Mouse (Mus musculus) forebrain, postnatal 0 days (tissue): ENCODE results near the gene Rilpl1. TPM values are rescaled to one million over a fixed set of nuclear protein-coding genes. Genes with fewer than 3 reads are reported as not detected.
"Not testable (repeated sequence)": the region's sequence is repeated elsewhere in the genome, so short reads cannot be mapped to it uniquely, and the experiment has no call there.

Experiments used
- ATAC-seq: fragments of 200-750 bp; cut with Nextera tagmentation; 2 replicates; pipeline ENCODE4 v1.8.0; 2017; ENCODE audit warnings: mild to moderate bottlenecking, moderate library complexity
- DNase-seq: peaks from one replicate; pipeline ENCODE4 v3.0.0-alpha.2; 2015
- H3K27ac ChIP-seq: fragments of 300-500 bp; sonication (generic); 2 replicates; pipeline ENCODE4 v1.5.1; 2014; ENCODE audit warnings: low read depth, mild to moderate bottlenecking, antibody characterized with exemption, low read length, moderate library complexity, mixed read lengths
- H3K27me3 ChIP-seq: fragments of 300-500 bp; sonication (generic); 2 replicates; pipeline ENCODE4 v1.6.1; 2014; ENCODE audit warnings: mild to moderate bottlenecking, low read length, mixed read lengths; ENCODE audit not compliant: insufficient read depth
- H3K36me3 ChIP-seq: fragments of 300-500 bp; sonication (generic); 2 replicates; pipeline ENCODE4 v1.6.1; 2014; ENCODE audit warnings: mild to moderate bottlenecking, moderate library complexity; ENCODE audit not compliant: insufficient read depth
- H3K4me1 ChIP-seq: fragments of 300-500 bp; sonication (generic); 2 replicates; pipeline ENCODE4 v1.6.1; 2014; ENCODE audit warnings: antibody characterized with exemption; ENCODE audit not compliant: insufficient read depth
- H3K4me2 ChIP-seq: fragments of 300-500 bp; sonication (generic); 2 replicates; pipeline ENCODE4 v1.6.1; 2014; ENCODE audit warnings: low read depth, mild to moderate bottlenecking, moderate library complexity
- H3K4me3 ChIP-seq: fragments of 300-500 bp; sonication (generic); 2 replicates; pipeline ENCODE4 v1.5.1; 2014; ENCODE audit warnings: low read depth, low read length, mixed read lengths
- H3K9ac ChIP-seq: fragments of 300-500 bp; sonication (generic); 2 replicates; pipeline ENCODE4 v1.6.1; 2014; ENCODE audit warnings: mild to moderate bottlenecking
- H3K9me3 ChIP-seq: fragments of 300-500 bp; sonication (generic); 2 replicates; pipeline ENCODE4 v1.6.1; 2016; ENCODE audit warnings: low read length
- CTCF ChIP-seq: sonication (generic); IDR thresholded peaks from 2 replicates; pipeline ENCODE4 v1.5.1; 2016; ENCODE audit warnings: antibody characterized with exemption, control low read depth, low read depth
- WGBS: fragments of 180-500 bp; shearing (Covaris S2); extraction: QIAGEN DNeasy Blood & Tissue Kit; methylation state at CpG from one replicate; pipeline ENCODE4 v1.1.7; 2014; 5-methylcytosine and 5-hydroxymethylcytosine counted together
- polyA plus RNA-seq: library from polyadenylated mRNA; unstranded; fragments of >200 nt; fragmentation: Nextera tagmentation; extraction: Ambion mirVana; gene quantifications from 2 replicates; pipeline ENCODE4 v1.2.1, GENCODE M21; 2015
- total RNA-seq: library from RNA; depleted of rRNA; stranded (reverse); fragments of >200 nt; gene quantifications from 2 replicates; pipeline ENCODE4 v1.2.3, GENCODE M21; 2014

Gene Rilpl1
- total and polyA plus RNA-seq, 2 experiments from 2014 or later, result 10.0 to 11.8 TPM

- ATAC-seq (no peak), DNase-seq (no peak)
- Histone ChIP-seq H3K36me3 (peaks cover 37% of the 10 kb centered on the region), H3K4me1 (no peaks in the 10 kb centered on the region), H3K9ac (no peak overlapping the region), H3K4me2 (no peak overlapping the region), H3K4me3 (no peak overlapping the region), H3K27me3 (no peaks in the 10 kb centered on the region), H3K9me3 (no peaks in the 10 kb centered on the region), H3K27ac (no peak overlapping the region)
- WGBS, result 89% methylated on average over 1 of the region's 1 CpGs
- no peak for TF ChIP-seq CTCF
Observed at GRCm38 (mm10) chr5:124467766-124468165, 63.4 kb downstream of the Rilpl1 start.

- no peaks in the 10 kb centered on the region for H3K27me3 ChIP-seq
- H3K4me2 ChIP-seq, result no peak overlapping the region
- peaks cover 58% of the 10 kb centered on the region for H3K36me3 ChIP-seq
- ATAC-seq (no peak), DNase-seq (no peak)
- H3K9ac ChIP-seq, result no peak overlapping the region
- H3K4me3 ChIP-seq, result no peak overlapping the region
- H3K4me1 ChIP-seq, result no peaks in the 10 kb centered on the region
- TF ChIP-seq CTCF, result no peak
- no peak overlapping the region for H3K27ac ChIP-seq
- no peaks in the 10 kb centered on the region for H3K9me3 ChIP-seq
Observed at GRCm38 (mm10) chr5:124464905-124465304, 66.3 kb downstream of the Rilpl1 start.

- Histone ChIP-seq H3K36me3 (peaks cover 61% of the 10 kb centered on the region), H3K9ac (no peak overlapping the region), H3K4me2 (no peak overlapping the region), H3K27me3 (no peaks in the 10 kb centered on the region), H3K9me3 (no peaks in the 10 kb centered on the region), H3K4me3 (no peak overlapping the region), H3K4me1 (no peaks in the 10 kb centered on the region), H3K27ac (no peak overlapping the region)
- 87% methylated on average over 5 of the region's 5 CpGs for WGBS
- DNase-seq, result no peak
- ATAC-seq, result no peak
- no peak for TF ChIP-seq CTCF
Observed at GRCm38 (mm10) chr5:124463462-124463861, 67.7 kb downstream of the Rilpl1 start.

- Histone ChIP-seq H3K4me3 (no peak overlapping the region), H3K27me3 (no peaks in the 10 kb centered on the region), H3K4me2 (no peak overlapping the region), H3K36me3 (peaks cover 64% of the 10 kb centered on the region), H3K4me1 (no peaks in the 10 kb centered on the region), H3K9me3 (no peaks in the 10 kb centered on the region), H3K27ac (no peak overlapping the region), H3K9ac (no peak overlapping the region)
- no peak for TF ChIP-seq CTCF
- 85% methylated on average over 8 of the region's 8 CpGs for WGBS
- DNase-seq (no peak), ATAC-seq (no peak)
Observed at GRCm38 (mm10) chr5:124462297-124463025, 68.7 kb downstream of the Rilpl1 start.

- not testable (repeated sequence) for ATAC-seq, H3K9me3 ChIP-seq, H3K27me3 ChIP-seq, H3K4me2 ChIP-seq, H3K9ac ChIP-seq, H3K27ac ChIP-seq, H3K4me1 ChIP-seq, DNase-seq, H3K4me3 ChIP-seq
- H3K36me3 ChIP-seq, result peaks cover 71% of the 10 kb centered on the region
- 91% methylated on average over 14 of the region's 14 CpGs for WGBS
Observed at GRCm38 (mm10) chr5:124460922-124461321, 70.3 kb downstream of the Rilpl1 start.

GRCm38 (mm10) chr5:124456762-124457161 is 74.4 kb downstream of the Rilpl1 start:
- no peaks in the 10 kb centered on the region for H3K4me1 ChIP-seq
- DNase-seq (no peak), ATAC-seq (no peak)
- H3K27ac ChIP-seq, result no peak overlapping the region
- H3K9me3 ChIP-seq, result no peaks in the 10 kb centered on the region
- no peak overlapping the region for H3K9ac ChIP-seq
- H3K27me3 ChIP-seq, result no peaks in the 10 kb centered on the region
- 86% methylated on average over 6 of the region's 6 CpGs for WGBS
- TF ChIP-seq CTCF, result no peak
- H3K4me3 ChIP-seq, result no peak overlapping the region
- peaks cover 81% of the 10 kb centered on the region for H3K36me3 ChIP-seq
- no peak overlapping the region for H3K4me2 ChIP-seq

GRCm38 (mm10) chr5:124454082-124454419 is 77.1 kb downstream of the Rilpl1 start:
- H3K4me2 ChIP-seq, result no peak overlapping the region
- H3K9ac ChIP-seq, result no peak overlapping the region
- H3K27me3 ChIP-seq, result no peaks in the 10 kb centered on the region
- H3K4me3 ChIP-seq, result no peak overlapping the region
- H3K9me3 ChIP-seq, result no peaks in the 10 kb centered on the region
- H3K36me3 ChIP-seq, result peaks cover 88% of the 10 kb centered on the region
- DNase-seq (no peak), ATAC-seq (no peak)
- no peak for TF ChIP-seq CTCF
- 87% methylated on average over 1 of the region's 1 CpGs for whole genome bisulfite sequencing
- H3K27ac ChIP-seq, result no peak overlapping the region
- H3K4me1 ChIP-seq, result no peaks in the 10 kb centered on the region
